Mouse (Mus musculus) limb, embryonic 11.5 days (tissue): ENCODE results near the gene Hspg2. TPM values are rescaled to one million over a fixed set of nuclear protein-coding genes. Genes with fewer than 3 reads are reported as not detected.
A peak's percentile ranks its signal among the peaks of the same experiment; 100 is the strongest.

ENCODE experiments used
- ATAC-seq: fragments of 200-750 bp; cut with Nextera tagmentation; 2 replicates; pipeline ENCODE4 v1.8.0; 2017; ENCODE audit warnings: low read depth; ENCODE audit not compliant: insufficient number of reproducible peaks, low FRiP score, low TSS enrichment
- DNase-seq: peaks from one replicate; pipeline ENCODE4 v3.0.0-alpha.2; 2015; ENCODE audit warnings: low spot score
- H3K27ac ChIP-seq: fragments of 300-500 bp; sonication (generic); replicated peaks from 2 replicates; pipeline ENCODE4 v1.5.1; 2014; ENCODE audit warnings: low read depth, mild to moderate bottlenecking, low read length
- H3K27me3 ChIP-seq: fragments of 300-500 bp; sonication (generic); 2 replicates; pipeline ENCODE4 v1.6.1; 2014; ENCODE audit warnings: mild to moderate bottlenecking, low read length, mixed read lengths; ENCODE audit not compliant: control insufficient read depth, insufficient read depth
- H3K36me3 ChIP-seq: fragments of 300-500 bp; sonication (generic); 2 replicates; pipeline ENCODE4 v1.6.1; 2014; ENCODE audit warnings: mild to moderate bottlenecking, low read length, moderate library complexity, mixed read lengths; ENCODE audit not compliant: control insufficient read depth, insufficient read depth
- H3K4me1 ChIP-seq: fragments of 300-500 bp; sonication (generic); 2 replicates; pipeline ENCODE4 v1.6.1; 2014; ENCODE audit warnings: low read length, mixed read lengths; ENCODE audit not compliant: control insufficient read depth, insufficient read depth
- H3K4me2 ChIP-seq: fragments of 300-500 bp; sonication (generic); 2 replicates; pipeline ENCODE4 v1.6.1; 2014; ENCODE audit warnings: low read depth, mild to moderate bottlenecking, moderate library complexity; ENCODE audit not compliant: severe bottlenecking
- H3K4me3 ChIP-seq: fragments of 300-500 bp; sonication (generic); 2 replicates; pipeline ENCODE4 v1.5.1; 2014; ENCODE audit warnings: low read depth, low read length
- H3K9ac ChIP-seq: fragments of 300-500 bp; sonication (generic); 2 replicates; pipeline ENCODE4 v1.6.1; 2014; ENCODE audit warnings: mild to moderate bottlenecking, low read length
- H3K9me3 ChIP-seq: fragments of 300-500 bp; sonication (generic); 2 replicates; pipeline ENCODE4 v1.6.1; 2016; ENCODE audit warnings: low read length; ENCODE audit not compliant: control insufficient read depth
- WGBS: fragments of 180-500 bp; shearing (Covaris S2); extraction: QIAGEN DNeasy Blood & Tissue Kit; methylation state at CpG from one replicate; pipeline ENCODE4 v1.1.7; 2014; 5-methylcytosine and 5-hydroxymethylcytosine counted together
- polyA plus RNA-seq: library from polyadenylated mRNA; unstranded; fragments of >200 nt; fragmentation: Nextera tagmentation; extraction: Ambion mirVana; gene quantifications from 2 replicates; pipeline ENCODE4 v1.2.1, GENCODE M21; 2014

The Hspg2 gene
- polyA plus RNA-seq, 1 experiment from 2014 or later = 20.6 TPM

DNA sequence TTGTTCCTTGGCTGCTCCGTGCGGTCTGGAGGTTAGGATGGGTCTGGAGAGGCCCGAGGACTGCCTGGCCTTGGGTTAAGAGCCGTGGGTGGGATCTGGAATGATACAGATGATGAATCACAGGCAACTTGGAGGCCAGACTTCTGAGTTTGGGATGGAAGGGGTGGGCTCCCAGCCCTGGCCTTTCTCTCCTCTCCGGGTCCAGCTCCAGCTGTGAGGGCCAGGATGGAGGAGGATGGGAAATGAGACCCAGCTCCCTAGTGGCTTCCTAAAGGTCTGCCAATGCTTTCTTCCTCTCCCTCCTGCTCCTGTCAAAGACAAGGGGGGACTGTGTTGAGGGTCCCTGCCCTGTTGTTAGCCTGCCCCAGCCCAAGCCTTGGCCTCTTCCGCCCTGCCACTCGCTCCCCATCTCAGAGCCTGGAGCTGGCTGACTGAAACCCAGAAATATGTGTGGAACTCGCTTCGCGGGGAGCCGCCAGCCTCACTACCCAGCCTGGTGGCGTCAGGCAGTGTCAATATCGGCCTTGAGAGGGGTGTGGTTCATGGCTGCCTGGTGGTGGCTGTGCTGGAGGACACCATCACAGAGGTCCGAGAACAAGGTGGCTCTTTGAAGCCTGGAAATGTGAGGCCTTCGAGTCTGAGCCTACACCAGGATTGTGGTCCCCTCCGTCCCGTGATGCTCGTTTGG lies 5.3 kb downstream of the Hspg2 start:
- no peak for DNase-seq
- H3K4me3 ChIP-seq = no peak overlapping the region
- H3K27me3 ChIP-seq = no peaks in the 10 kb centered on the region
- ATAC-seq = no peak
- H3K4me2 ChIP-seq = no peak overlapping the region
- no peak overlapping the region for H3K9ac ChIP-seq
- H3K9me3 ChIP-seq = no peaks in the 10 kb centered on the region
- no peak overlapping the region for H3K27ac ChIP-seq
- peaks cover 48% of the 10 kb centered on the region for H3K4me1 ChIP-seq
- H3K36me3 ChIP-seq = no peaks in the 10 kb centered on the region
- WGBS = 61% methylated on average over 18 of the region's 18 CpGs

DNA sequence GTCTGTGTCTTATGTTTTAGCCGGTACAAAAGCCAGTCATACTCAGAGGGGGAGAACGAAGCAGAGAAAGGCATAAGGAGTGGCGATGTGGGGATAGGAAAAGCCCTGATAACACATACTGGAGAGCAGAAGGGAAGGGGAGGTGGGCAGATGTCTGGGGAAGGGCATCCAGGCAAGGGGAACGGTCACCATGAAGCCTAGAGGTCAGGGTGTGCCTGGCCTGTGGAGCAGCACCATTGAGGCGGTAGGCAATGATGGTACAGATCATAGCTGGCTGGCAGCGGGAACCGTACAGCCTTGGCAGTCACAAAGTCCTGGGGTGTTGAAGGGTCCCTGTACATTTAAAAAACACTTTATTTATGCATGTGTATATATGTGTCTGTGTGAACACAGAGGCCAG lies 6.1 kb downstream of the Hspg2 start:
- Histone ChIP-seq H3K4me2 (no peak overlapping the region), H3K4me3 (no peak overlapping the region), H3K9me3 (no peaks in the 10 kb centered on the region), H3K9ac (no peak overlapping the region), H3K4me1 (peaks cover 51% of the 10 kb centered on the region), H3K36me3 (no peaks in the 10 kb centered on the region), H3K27me3 (no peaks in the 10 kb centered on the region), H3K27ac (no peak overlapping the region)
- 90% methylated on average over 7 of the region's 7 CpGs for WGBS
- ATAC-seq (no peak), DNase-seq (no peak)

DNA sequence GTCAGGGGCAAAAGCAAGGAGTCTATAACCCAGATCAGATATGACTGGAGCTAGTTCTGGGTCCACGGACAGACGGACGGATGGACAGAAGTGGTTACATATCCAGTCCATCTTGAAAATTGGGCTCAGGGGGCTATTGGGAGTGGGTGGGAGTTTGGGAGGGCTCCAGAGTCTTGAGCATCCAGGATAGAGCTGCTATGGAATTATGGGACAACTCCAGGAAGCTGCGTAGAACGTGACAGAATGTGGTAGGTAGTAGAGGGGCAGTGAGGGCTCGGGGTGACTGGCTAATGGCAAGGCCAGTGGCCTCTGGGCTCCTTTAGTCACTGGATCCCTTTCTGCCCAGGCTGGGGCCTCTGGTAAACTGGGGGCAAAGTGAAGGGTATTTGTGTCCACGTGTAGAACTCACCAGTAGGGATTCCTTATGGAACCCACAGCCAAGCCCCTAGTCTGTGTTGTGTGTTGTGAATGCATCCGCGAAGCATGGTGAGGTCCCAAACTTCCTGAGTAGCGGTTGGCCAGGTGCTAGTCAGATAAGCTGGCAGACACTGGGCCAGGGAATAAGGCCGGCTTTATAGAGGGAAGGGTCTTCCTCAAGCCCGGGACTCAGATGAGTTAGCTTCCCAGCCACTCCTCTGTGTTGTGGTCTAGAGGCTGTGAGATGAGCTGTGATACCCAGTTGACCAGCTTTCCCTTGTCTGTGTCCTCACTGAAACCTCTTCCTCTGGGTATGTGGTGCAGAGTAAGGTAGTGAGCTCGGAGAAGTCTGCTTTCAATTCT lies 6.9 kb downstream of the Hspg2 start:
- 74% methylated on average over 13 of the region's 13 CpGs for WGBS
- Histone ChIP-seq H3K27me3 (no peaks in the 10 kb centered on the region), H3K27ac (no peak overlapping the region), H3K4me1 (peaks cover 52% of the 10 kb centered on the region), H3K36me3 (no peaks in the 10 kb centered on the region), H3K9ac (0 out of 2 replicates have a peak overlapping the region, but pooled peaks have one; percentile 17), H3K4me3 (no peak overlapping the region), H3K4me2 (no peak overlapping the region), H3K9me3 (no peaks in the 10 kb centered on the region)
- ATAC-seq = no peak
- DNase-seq = no peak

DNA sequence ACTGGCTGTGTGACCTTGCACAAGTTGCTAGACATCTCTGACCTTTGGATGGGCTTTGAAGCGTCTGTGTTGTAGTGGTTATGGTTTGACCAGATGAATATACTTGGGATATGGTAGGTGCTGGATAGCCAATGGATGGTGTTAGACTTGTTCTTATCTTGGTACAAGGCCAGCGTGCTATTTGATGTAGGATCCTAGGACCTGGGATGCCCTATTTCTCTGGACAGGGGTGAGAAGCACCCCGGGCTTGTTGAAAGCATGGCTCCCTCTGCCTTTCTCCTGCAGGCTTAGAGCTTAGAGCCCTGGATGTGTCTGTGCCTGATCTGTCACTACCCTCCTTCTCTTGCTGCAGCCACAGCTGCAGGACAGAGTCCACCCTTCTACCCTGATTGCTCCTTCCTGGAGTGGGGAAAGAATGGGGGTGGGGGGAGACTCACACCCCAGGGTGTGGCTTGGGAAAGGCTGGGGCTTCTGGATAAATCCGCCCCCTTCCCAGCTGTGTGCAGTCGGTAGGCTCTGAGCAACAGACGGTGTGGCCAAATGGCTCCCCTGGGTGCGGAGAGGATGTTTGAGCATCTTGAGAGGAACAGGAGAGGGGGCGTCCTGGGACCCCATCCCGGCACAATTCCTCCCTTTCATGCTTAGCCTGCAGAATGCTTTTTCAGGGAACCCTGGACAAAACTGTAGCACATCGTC lies 7.6 kb downstream of the Hspg2 start:
- Histone ChIP-seq H3K27me3 (no peaks in the 10 kb centered on the region), H3K9me3 (no peaks in the 10 kb centered on the region), H3K4me3 (no peak overlapping the region), H3K27ac (peak overlapping the region; percentile 42; the same call in 1 of the 2 replicates), H3K9ac (peak overlapping the region; percentile 34), H3K4me2 (peak overlapping the region; percentile 37), H3K36me3 (no peaks in the 10 kb centered on the region), H3K4me1 (peaks cover 54% of the 10 kb centered on the region)
- DNase-seq (no peak), ATAC-seq (no peak)
- WGBS = 22% methylated on average over 10 of the region's 10 CpGs

DNA sequence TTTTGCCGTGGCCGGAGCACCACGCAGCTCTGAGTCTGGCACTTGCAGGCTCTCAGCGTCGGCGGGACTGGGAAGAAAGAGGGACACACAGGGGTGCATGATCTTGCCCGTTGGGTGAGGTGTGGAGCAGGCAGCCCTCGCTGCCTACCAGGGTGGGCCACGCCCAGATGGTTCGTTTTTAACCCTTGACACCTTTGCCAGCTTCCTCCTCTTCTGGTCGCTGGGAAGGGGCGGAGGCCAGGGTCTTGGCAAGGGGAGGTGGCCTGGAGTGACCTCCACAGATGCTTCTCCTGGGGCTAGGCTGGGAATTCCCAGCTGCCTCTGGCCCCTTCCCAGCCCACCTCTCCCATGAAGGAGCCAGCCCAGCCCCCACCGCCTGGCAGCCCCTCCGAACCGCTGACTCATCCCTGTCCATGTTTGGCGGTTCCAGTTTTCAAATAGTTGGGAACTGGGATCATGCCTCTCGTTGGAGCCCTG lies 8.2 kb downstream of the Hspg2 start:
- Histone ChIP-seq H3K4me3 (no peak overlapping the region), H3K27ac (peak overlapping the region; percentile 42; the same call in 1 of the 2 replicates)

DNA sequence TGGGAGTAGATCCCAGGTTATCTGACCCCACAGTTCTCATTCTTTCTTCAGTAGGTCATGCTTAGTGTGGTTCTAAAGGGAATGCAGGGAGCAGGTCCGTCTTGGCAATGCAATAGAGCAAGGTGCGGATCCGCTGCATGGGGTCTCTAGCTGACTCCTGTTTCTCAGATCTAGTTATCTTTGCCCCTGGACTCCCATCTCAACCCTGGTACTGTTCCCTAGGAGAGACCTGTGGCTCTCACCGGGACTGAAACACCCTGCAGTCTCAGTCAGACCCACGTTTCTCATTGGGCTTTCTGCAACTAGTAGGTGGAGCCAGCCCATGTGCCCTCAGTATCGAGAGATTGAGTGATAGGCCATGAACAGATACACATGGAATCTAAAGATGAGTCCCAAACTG lies 9.0 kb downstream of the Hspg2 start:
- H3K4me3 ChIP-seq = no peak overlapping the region
- no peaks in the 10 kb centered on the region for H3K9me3 ChIP-seq
- WGBS = 58% methylated on average over 6 of the region's 6 CpGs
- H3K27me3 ChIP-seq = no peaks in the 10 kb centered on the region
- no peak overlapping the region for H3K4me2 ChIP-seq
- no peak overlapping the region for H3K27ac ChIP-seq
- no peak for DNase-seq
- no peak for ATAC-seq
- H3K4me1 ChIP-seq = peaks cover 64% of the 10 kb centered on the region
- H3K36me3 ChIP-seq = no peaks in the 10 kb centered on the region
- H3K9ac ChIP-seq = no peak overlapping the region

More for the DNA sequence above, 8.2 kb downstream of the Hspg2 start:
- no peak for DNase-seq
- H3K27me3 ChIP-seq = no peaks in the 10 kb centered on the region
- WGBS = 9% methylated on average over 16 of the region's 17 CpGs
- ATAC-seq = no peak
- H3K9me3 ChIP-seq = no peaks in the 10 kb centered on the region
- H3K36me3 ChIP-seq = no peaks in the 10 kb centered on the region
- H3K4me1 ChIP-seq = peaks cover 57% of the 10 kb centered on the region
- H3K9ac ChIP-seq = peak overlapping the region; percentile 34
- H3K4me2 ChIP-seq = peak overlapping the region; percentile 37

DNA sequence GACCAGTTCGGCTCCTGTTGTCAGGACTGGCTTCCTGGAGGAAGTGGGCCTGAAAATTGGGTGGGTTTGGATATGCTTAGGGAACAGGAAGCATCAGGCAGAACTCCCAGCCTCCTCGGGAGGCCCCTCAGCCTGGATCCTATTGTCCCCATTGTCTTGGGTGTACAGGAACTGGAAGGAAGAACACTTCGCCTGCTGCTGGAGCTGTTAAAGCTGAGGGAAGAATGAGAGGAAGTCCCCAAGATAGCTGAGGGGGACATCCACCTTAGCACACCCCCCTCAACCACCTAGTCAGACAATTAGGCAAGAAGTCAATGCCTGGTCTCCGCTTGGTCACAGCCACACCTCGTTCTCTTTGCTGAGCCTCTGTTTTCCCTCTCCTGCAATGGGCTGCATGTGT lies 9.7 kb downstream of the Hspg2 start:
- Histone ChIP-seq H3K4me1 (peaks cover 64% of the 10 kb centered on the region), H3K9me3 (no peaks in the 10 kb centered on the region), H3K9ac (no peak overlapping the region; the same call in 1 of the 2 replicates), H3K27me3 (no peaks in the 10 kb centered on the region), H3K4me3 (no peak overlapping the region), H3K4me2 (peak overlapping the region; percentile 4; the same call in 1 of the 2 replicates), H3K27ac (peak overlapping the region; percentile 55; the same call in 1 of the 2 replicates), H3K36me3 (no peaks in the 10 kb centered on the region)
- no peak for ATAC-seq
- DNase-seq = no peak
- WGBS = 91% methylated on average over 5 of the region's 5 CpGs

DNA sequence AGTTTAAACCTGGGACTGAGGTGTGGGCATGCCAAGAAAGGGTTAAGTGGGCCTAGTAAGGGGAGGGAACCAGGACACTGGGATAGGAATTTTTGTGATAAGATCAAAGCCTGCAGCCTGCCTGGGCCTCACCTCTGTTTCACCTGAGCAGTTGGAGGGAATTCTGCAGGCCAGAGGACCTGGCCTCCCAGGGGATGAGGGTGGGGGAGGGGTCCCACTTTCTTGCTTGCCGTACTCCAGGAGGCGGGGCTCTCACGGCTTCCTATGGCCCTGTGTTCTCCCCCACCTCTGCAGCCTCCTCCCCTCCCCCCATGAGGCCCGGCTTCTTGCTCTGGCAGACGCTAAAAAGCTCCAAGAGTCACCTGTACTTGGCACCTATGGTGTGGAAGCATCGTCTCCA lies 11.2 kb downstream of the Hspg2 start:
- Histone ChIP-seq H3K27ac (peak overlapping the region; percentile 67), H3K4me1 (peaks cover 69% of the 10 kb centered on the region), H3K27me3 (no peaks in the 10 kb centered on the region), H3K4me3 (no peak overlapping the region), H3K4me2 (peak overlapping the region; percentile 33; the same call in 1 of the 2 replicates), H3K36me3 (no peaks in the 10 kb centered on the region), H3K9me3 (no peaks in the 10 kb centered on the region), H3K9ac (no peak overlapping the region)
- DNase-seq = peak; percentile 71
- no peak for ATAC-seq
- 5% methylated on average over 6 of the region's 6 CpGs for WGBS
